Mouse (Mus musculus) heart, adult 18-20 months (tissue): ENCODE measurements around the gene Dnah17. TPM values are rescaled to one million over a fixed set of nuclear protein-coding genes. Genes with fewer than 3 reads are reported as not detected.

Experiments
- DNase-seq, 2 experiments: peaks; one replicate each; pipeline ENCODE4 v3.0.0; 2021 to 2022; ENCODE audit warnings: mixed read lengths in 1 of 2
- total RNA-seq, 2 experiments: library from RNA; stranded (reverse); gene quantifications; 2 replicates each; pipeline ENCODE4 v1.2.3; 2021

Dnah17 gene
- total RNA-seq, 2 experiments from 2014 or later, result 0.02 to 0.05 TPM

GRCm38 (mm10) chr11:117994250-117995057 is 136.0 kb downstream of the Dnah17 start:
- peak; percentile 64 to 74 for DNase-seq

GRCm38 (mm10) chr11:117993190-117994175 is 137.0 kb downstream of the Dnah17 start:
- DNase-seq, result peak in 1 of 2 experiments; percentile 5

- DNase-seq, result peak; percentile 41 to 78
These were observed 138.6 kb downstream of the Dnah17 start for GRCm38 (mm10) chr11:117991502-117992470.

- no peak for DNase-seq
These were observed 140.5 kb downstream of the Dnah17 start for GRCm38 (mm10) chr11:117989926-117990325.

- DNase-seq, result no peak
These were observed 141.2 kb downstream of the Dnah17 start for GRCm38 (mm10) chr11:117989241-117989640.

- DNase-seq, result no peak
These were observed 142.5 kb downstream of the Dnah17 start for GRCm38 (mm10) chr11:117987968-117988367.

GRCm38 (mm10) chr11:117987032-117987451 is 143.4 kb downstream of the Dnah17 start:
- DNase-seq, result peak in 1 of 2 experiments; percentile 67

- peak; percentile 94 for DNase-seq
These were observed 144.1 kb downstream of the Dnah17 start, which contains the start of gene Pgs1 for GRCm38 (mm10) chr11:117986126-117987031. Gene Pgs1, plus strand, starts transcription at chr11:117986292.

- DNase-seq, result no peak
These were observed 146.7 kb downstream of the Dnah17 start for GRCm38 (mm10) chr11:117983770-117984169.

- DNase-seq, result no peak
These were observed 148.0 kb downstream of the Dnah17 start for GRCm38 (mm10) chr11:117982426-117982825.

GRCm38 (mm10) chr11:117979388-117979787 is 151.0 kb downstream of the Dnah17 start:
- DNase-seq, result no peak

- no peak for DNase-seq
These were observed 152.6 kb downstream of the Dnah17 start for GRCm38 (mm10) chr11:117977694-117978360.

- DNase-seq, result peak; percentile 66 to 78
These were observed 154.3 kb downstream of the Dnah17 start for GRCm38 (mm10) chr11:117976081-117976582.

- DNase-seq, result no peak
These were observed 155.0 kb downstream of the Dnah17 start for GRCm38 (mm10) chr11:117975211-117975967.

- no peak for DNase-seq
These were observed 155.9 kb downstream of the Dnah17 start for GRCm38 (mm10) chr11:117974327-117975125.

- no peak for DNase-seq
These were observed 156.9 kb downstream of the Dnah17 start for GRCm38 (mm10) chr11:117973569-117973968.

GRCm38 (mm10) chr11:117972656-117973558 is 157.5 kb downstream of the Dnah17 start:
- DNase-seq, result no peak
